Mouse (Mus musculus): Measurements from ENCODE around the gene Trim63. TPM values are rescaled to one million over a fixed set of nuclear protein-coding genes. Genes with fewer than 3 reads are reported as not detected.

Trim63 gene
- polyA plus RNA-seq, 1 experiment from 2014 or later = 0.33 TPM

GRCm38 (mm10) chr4:134351329-134352260, 36.7 kb downstream of the Trim63 start:
- no peaks in the 10 kb centered on the region for H3K9me3 ChIP-seq (ENCODE audit: control insufficient read depth, low read length)
- no peaks in the 10 kb centered on the region for H3K27me3 ChIP-seq (replicated peaks; ENCODE audit: control insufficient read depth, insufficient read depth, low read length)
- H3K27ac ChIP-seq (ENCODE audit: low read depth, low read length) = no peak overlapping the region
- H3K4me1 ChIP-seq (replicated peaks; ENCODE audit: control insufficient read depth, insufficient read depth, low read length) = peaks cover 20% of the 10 kb centered on the region
- H3K4me3 ChIP-seq (ENCODE audit: low read depth, low read length) = no peak overlapping the region
- H3K36me3 ChIP-seq (ENCODE audit: control insufficient read depth, insufficient read depth, low read length) = no peaks in the 10 kb centered on the region
- no peak for DNase-seq (ENCODE audit: low spot score)
- ATAC-seq (replicated peaks; ENCODE audit: low FRiP score) = no peak
- WGBS = 52% methylated on average over 18 of the region's 18 CpGs
- no peak overlapping the region for H3K4me2 ChIP-seq
- no peak overlapping the region for H3K9ac ChIP-seq (ENCODE audit: low read depth, low read length)

- Histone ChIP-seq H3K4me1 (replicated peaks; ENCODE audit: control insufficient read depth, insufficient read depth, low read length) (peaks cover 24% of the 10 kb centered on the region), H3K4me3 (ENCODE audit: low read depth, low read length) (no peak overlapping the region), H3K27ac (ENCODE audit: low read depth, low read length) (no peak overlapping the region), H3K27me3 (replicated peaks; ENCODE audit: control insufficient read depth, insufficient read depth, low read length) (no peaks in the 10 kb centered on the region; the same call in 1 of the 2 replicates), H3K9me3 (ENCODE audit: control insufficient read depth, low read length) (no peaks in the 10 kb centered on the region), H3K36me3 (ENCODE audit: control insufficient read depth, insufficient read depth, low read length) (no peaks in the 10 kb centered on the region), H3K9ac (ENCODE audit: low read depth, low read length) (no peak overlapping the region), H3K4me2 (no peak overlapping the region)
- 79% methylated on average over 12 of the region's 12 CpGs for WGBS
- DNase-seq (ENCODE audit: low spot score) (no peak), ATAC-seq (replicated peaks; ENCODE audit: low FRiP score) (no peak)
Measured at GRCm38 (mm10) chr4:134352261-134352707, 37.4 kb downstream of the Trim63 start.

GRCm38 (mm10) chr4:134352929-134353328, 38.0 kb downstream of the Trim63 start:
- H3K4me1 ChIP-seq (replicated peaks; ENCODE audit: control insufficient read depth, insufficient read depth, low read length) = peaks cover 24% of the 10 kb centered on the region
- no peak overlapping the region for H3K9ac ChIP-seq (ENCODE audit: low read depth, low read length)
- H3K36me3 ChIP-seq (ENCODE audit: control insufficient read depth, insufficient read depth, low read length) = no peaks in the 10 kb centered on the region
- H3K4me3 ChIP-seq (ENCODE audit: low read depth, low read length) = no peak overlapping the region
- no peak for ATAC-seq (replicated peaks; ENCODE audit: low FRiP score)
- H3K9me3 ChIP-seq (ENCODE audit: control insufficient read depth, low read length) = no peaks in the 10 kb centered on the region
- no peak overlapping the region for H3K4me2 ChIP-seq
- no peak for DNase-seq (ENCODE audit: low spot score)
- no peak overlapping the region for H3K27ac ChIP-seq (ENCODE audit: low read depth, low read length)
- H3K27me3 ChIP-seq (replicated peaks; ENCODE audit: control insufficient read depth, insufficient read depth, low read length) = no peaks in the 10 kb centered on the region; the same call in 1 of the 2 replicates
- WGBS = 81% methylated on average over 7 of the region's 7 CpGs

- H3K9ac ChIP-seq (ENCODE audit: low read depth, low read length) = no peak overlapping the region
- no peaks in the 10 kb centered on the region; the same call in 1 of the 2 replicates for H3K27me3 ChIP-seq (replicated peaks; ENCODE audit: control insufficient read depth, insufficient read depth, low read length)
- WGBS = 44% methylated on average over 5 of the region's 5 CpGs
- peaks cover 24% of the 10 kb centered on the region for H3K4me1 ChIP-seq (replicated peaks; ENCODE audit: control insufficient read depth, insufficient read depth, low read length)
- H3K4me2 ChIP-seq = no peak overlapping the region
- no peak for ATAC-seq (replicated peaks; ENCODE audit: low FRiP score)
- no peak overlapping the region for H3K4me3 ChIP-seq (ENCODE audit: low read depth, low read length)
- no peaks in the 10 kb centered on the region for H3K9me3 ChIP-seq (ENCODE audit: control insufficient read depth, low read length)
- no peaks in the 10 kb centered on the region for H3K36me3 ChIP-seq (ENCODE audit: control insufficient read depth, insufficient read depth, low read length)
- DNase-seq (ENCODE audit: low spot score) = no peak
- H3K27ac ChIP-seq (ENCODE audit: low read depth, low read length) = no peak overlapping the region
Measured at GRCm38 (mm10) chr4:134353527-134354409, 38.8 kb downstream of the Trim63 start.

GRCm38 (mm10) chr4:134355841-134356452, 41.0 kb downstream of the Trim63 start:
- H3K27me3 ChIP-seq (replicated peaks; ENCODE audit: control insufficient read depth, insufficient read depth, low read length) = no peaks in the 10 kb centered on the region; the same call in 1 of the 2 replicates
- H3K27ac ChIP-seq (ENCODE audit: low read depth, low read length) = no peak overlapping the region
- no peak overlapping the region for H3K4me2 ChIP-seq
- no peaks in the 10 kb centered on the region for H3K36me3 ChIP-seq (ENCODE audit: control insufficient read depth, insufficient read depth, low read length)
- DNase-seq (ENCODE audit: low spot score) (no peak), ATAC-seq (replicated peaks; ENCODE audit: low FRiP score) (no peak)
- H3K9me3 ChIP-seq (ENCODE audit: control insufficient read depth, low read length) = no peaks in the 10 kb centered on the region
- H3K9ac ChIP-seq (ENCODE audit: low read depth, low read length) = no peak overlapping the region
- peaks cover 24% of the 10 kb centered on the region for H3K4me1 ChIP-seq (replicated peaks; ENCODE audit: control insufficient read depth, insufficient read depth, low read length)
- H3K4me3 ChIP-seq (ENCODE audit: low read depth, low read length) = no peak overlapping the region
- WGBS = 57% methylated on average over 16 of the region's 16 CpGs

- peak overlapping the region; percentile 49 for H3K4me2 ChIP-seq
- H3K4me1 ChIP-seq (replicated peaks; ENCODE audit: control insufficient read depth, insufficient read depth, low read length) = peaks cover 22% of the 10 kb centered on the region
- H3K9ac ChIP-seq (ENCODE audit: low read depth, low read length) = no peak overlapping the region
- no peak overlapping the region for H3K4me3 ChIP-seq (ENCODE audit: low read depth, low read length)
- no peak overlapping the region for H3K27ac ChIP-seq (ENCODE audit: low read depth, low read length)
- H3K36me3 ChIP-seq (ENCODE audit: control insufficient read depth, insufficient read depth, low read length) = no peaks in the 10 kb centered on the region
- DNase-seq (ENCODE audit: low spot score) = peak; percentile 58
- H3K9me3 ChIP-seq (ENCODE audit: control insufficient read depth, low read length) = no peaks in the 10 kb centered on the region
- ATAC-seq (replicated peaks; ENCODE audit: low FRiP score) = no peak
- WGBS = 20% methylated on average over 22 of the region's 22 CpGs
- no peaks in the 10 kb centered on the region; the same call in 1 of the 2 replicates for H3K27me3 ChIP-seq (replicated peaks; ENCODE audit: control insufficient read depth, insufficient read depth, low read length)
Measured at GRCm38 (mm10) chr4:134356591-134357460, 41.9 kb downstream of the Trim63 start.

- peak overlapping the region; percentile 49 for H3K4me2 ChIP-seq
- H3K4me3 ChIP-seq (ENCODE audit: low read depth, low read length) = no peak overlapping the region
- H3K9ac ChIP-seq (ENCODE audit: low read depth, low read length) = no peak overlapping the region
- no peak for DNase-seq (ENCODE audit: low spot score)
- H3K27me3 ChIP-seq (replicated peaks; ENCODE audit: control insufficient read depth, insufficient read depth, low read length) = no peaks in the 10 kb centered on the region; the same call in 1 of the 2 replicates
- H3K36me3 ChIP-seq (ENCODE audit: control insufficient read depth, insufficient read depth, low read length) = no peaks in the 10 kb centered on the region
- WGBS = 41% methylated on average over 17 of the region's 17 CpGs
- no peak overlapping the region for H3K27ac ChIP-seq (ENCODE audit: low read depth, low read length)
- ATAC-seq (replicated peaks; ENCODE audit: low FRiP score) = no peak
- H3K9me3 ChIP-seq (ENCODE audit: control insufficient read depth, low read length) = no peaks in the 10 kb centered on the region
- peaks cover 18% of the 10 kb centered on the region for H3K4me1 ChIP-seq (replicated peaks; ENCODE audit: control insufficient read depth, insufficient read depth, low read length)
Measured at GRCm38 (mm10) chr4:134357461-134357771, 42.5 kb downstream of the Trim63 start.

Measured in liver, embryonic 11.5 days (tissue).